Mouse (Mus musculus) cortical plate, adult 2 months (tissue): Measurements from ENCODE around the gene Tubgcp6.

Experiments
- CTCF ChIP-seq: fragments of 200-500 bp; IDR thresholded peaks from 2 replicates; pipeline ENCODE4 v1.5.1; 2011; ENCODE audit warnings: mild to moderate bottlenecking, control low read depth, low read length; ENCODE audit not compliant: insufficient read depth; ENCODE audit errors: extremely low read depth
- POLR2A ChIP-seq: fragments of 200-500 bp; IDR thresholded peaks from 2 replicates; pipeline ENCODE4 v1.6.1; 2011; ENCODE audit warnings: mild to moderate bottlenecking, low read length, control low read depth; ENCODE audit not compliant: insufficient read depth; ENCODE audit errors: extremely low read depth

DNA sequence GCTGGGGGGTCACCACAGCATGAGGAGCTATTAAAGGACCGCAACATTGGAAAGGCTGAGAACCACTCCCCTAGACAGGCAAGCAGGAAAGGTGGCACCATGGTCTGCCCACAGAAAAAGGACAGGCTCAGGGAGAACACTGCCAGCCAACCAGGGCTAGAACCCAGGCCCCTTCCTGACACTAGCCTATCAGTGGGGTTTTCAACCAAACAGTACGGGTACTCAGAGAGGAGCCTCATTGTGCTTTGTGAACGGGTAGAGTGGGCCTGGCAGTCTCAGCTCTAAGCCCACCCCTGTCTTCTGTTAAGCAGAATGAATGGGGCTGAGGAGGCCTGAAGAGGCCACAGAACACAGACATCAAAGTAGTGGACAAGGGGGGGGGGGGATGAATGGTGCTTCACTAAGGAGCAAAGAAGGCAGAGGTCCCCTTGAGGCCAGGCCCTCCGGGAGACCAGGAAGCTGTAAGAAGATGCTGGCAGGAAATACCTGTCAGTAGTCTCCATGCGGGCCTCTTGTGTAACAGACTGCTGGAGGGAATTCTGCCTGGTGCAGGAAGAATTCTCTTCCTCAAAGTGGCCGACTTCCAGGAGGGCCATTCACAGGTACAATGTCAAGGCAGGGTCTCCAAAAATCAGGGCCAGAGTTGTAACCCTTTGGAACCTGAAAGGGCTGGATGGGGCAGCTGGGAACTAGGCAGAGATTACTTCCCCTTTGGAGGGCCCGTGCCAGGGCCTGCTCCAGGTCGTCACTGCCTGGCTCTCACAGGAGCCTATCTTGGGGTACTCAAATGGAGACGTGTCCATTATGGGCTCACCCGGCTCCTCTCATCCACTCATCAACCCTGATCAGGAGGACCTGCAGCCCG is 48.1 kb downstream of the Tubgcp6 start, which contains the start of gene Trabd:
- TF ChIP-seq CTCF: no peak
- TF ChIP-seq POLR2A: no peak
